Mouse (Mus musculus): ENCODE results near the gene Jakmip3. TPM values are rescaled to one million over a fixed set of nuclear protein-coding genes. Genes with fewer than 3 reads are reported as not detected.

Jakmip3 gene
- total RNA-seq, 1 experiment = 0.09 TPM

DNA sequence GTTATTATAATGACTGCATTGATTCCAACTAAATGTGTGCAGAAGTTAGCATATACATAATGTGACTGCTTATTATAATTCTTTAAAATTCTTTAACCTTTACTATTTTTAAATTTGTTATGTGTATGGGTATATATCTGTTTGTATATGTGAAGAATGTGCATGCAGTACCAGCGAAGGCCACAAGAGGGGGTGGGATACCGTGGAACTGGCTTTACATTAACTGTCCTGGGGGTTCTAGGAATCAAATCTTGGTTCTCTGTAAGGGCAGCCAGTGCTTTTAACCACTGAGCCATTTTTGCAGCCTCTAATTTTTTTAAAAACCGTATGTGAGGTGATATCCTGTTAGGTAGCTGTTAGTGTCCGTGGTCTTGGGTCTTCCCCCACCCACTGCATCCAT, 140.2 kb downstream of the Jakmip3 start:
- no peak overlapping the region for H3K9ac ChIP-seq (ENCODE audit: insufficient read depth, low read depth, low read length, poor library complexity, severe bottlenecking)
- DNase-seq (ENCODE audit: low read depth, low spot score) = no peak
- peaks cover 4 to 22% of the 10 kb centered on the region in 2 experiments; a peak in 2 of 4 replicates for H3K4me1 ChIP-seq (ENCODE audit: control insufficient read depth in 2 of 2, insufficient read depth in 2 of 2, low read length in 2 of 2, poor library complexity in 1 of 2)
- no peak overlapping the region for H3K27ac ChIP-seq (ENCODE audit: insufficient read depth, low read depth, low read length, poor library complexity, severe bottlenecking)
- H3K4me3 ChIP-seq (ENCODE audit: insufficient read depth in 1 of 2, low read depth in 1 of 2, low read length in 2 of 2, poor library complexity in 1 of 2, severe bottlenecking in 1 of 2) = no peak overlapping the region
- H3K9me3 ChIP-seq (ENCODE audit: control insufficient read depth, insufficient read depth, low read depth, low read length) = no peaks in the 10 kb centered on the region
- TF ChIP-seq ZC3H11A (IDR thresholded peaks at IDR 0.05; ENCODE audit: borderline replicate concordance, low read depth, low read length) (peak; percentile 60; the same call in 1 of the 2 replicates), CHD2 (IDR thresholded peaks at IDR 0.05; ENCODE audit: low read depth, low read length) (no peak)
- no peaks in the 10 kb centered on the region for H3K36me3 ChIP-seq (ENCODE audit: control insufficient read depth, insufficient read depth, low read length, poor library complexity, severe bottlenecking)
- in situ Hi-C loops (cut with MboI; ENCODE audit: low sequenced_read_pairs in 2 of 2, unreplicated experiment in 2 of 2) = loop anchor here in 1 of 2 experiments (25.0 kb wide), 1 partner anchor 382 kb away; no protein-coding TSS in a partner anchor

- TF ChIP-seq MAFK (IDR thresholded peaks at IDR 0.05; ENCODE audit: insufficient read depth, low read depth, low read length) = no peak
- TF ChIP-seq CHD2 (IDR thresholded peaks at IDR 0.05; ENCODE audit: low read depth, low read length) = no peak
- TF ChIP-seq HCFC1 (IDR thresholded peaks at IDR 0.05; ENCODE audit: borderline replicate concordance, insufficient read depth, low read length) = no peak
- TF ChIP-seq ZC3H11A (IDR thresholded peaks at IDR 0.05; ENCODE audit: borderline replicate concordance, low read depth, low read length) = no peak
- no peak for TF ChIP-seq ZNF384 (IDR thresholded peaks at IDR 0.05; ENCODE audit: low read depth, low read length)
- Histone ChIP-seq H3K36me3 (ENCODE audit: control insufficient read depth, insufficient read depth, low read length, poor library complexity, severe bottlenecking) (no peaks in the 10 kb centered on the region), H3K9me3 (ENCODE audit: control insufficient read depth, insufficient read depth, low read depth, low read length) (no peaks in the 10 kb centered on the region), H3K27ac (ENCODE audit: insufficient read depth, low read depth, low read length, poor library complexity, severe bottlenecking) (no peak overlapping the region), H3K4me1 (ENCODE audit: control insufficient read depth in 2 of 2, insufficient read depth in 2 of 2, low read length in 2 of 2, poor library complexity in 1 of 2) (peaks cover 4 to 22% of the 10 kb centered on the region in 2 experiments; a peak in 2 of 4 replicates), H3K9ac (ENCODE audit: insufficient read depth, low read depth, low read length, poor library complexity, severe bottlenecking) (no peak overlapping the region), H3K4me3 (ENCODE audit: insufficient read depth in 1 of 2, low read depth in 1 of 2, low read length in 2 of 2, poor library complexity in 1 of 2, severe bottlenecking in 1 of 2) (no peak overlapping the region)
- in situ Hi-C loops (cut with MboI; ENCODE audit: low sequenced_read_pairs in 2 of 2, unreplicated experiment in 2 of 2) = loop anchor here in 1 of 2 experiments (25.0 kb wide), 1 partner anchor 381 kb away; no protein-coding TSS in a partner anchor
- no peak for DNase-seq (ENCODE audit: low read depth, low spot score)
Observed at GRCm38 (mm10) chr7:139081158-139081557, 140.6 kb downstream of the Jakmip3 start.

DNA sequence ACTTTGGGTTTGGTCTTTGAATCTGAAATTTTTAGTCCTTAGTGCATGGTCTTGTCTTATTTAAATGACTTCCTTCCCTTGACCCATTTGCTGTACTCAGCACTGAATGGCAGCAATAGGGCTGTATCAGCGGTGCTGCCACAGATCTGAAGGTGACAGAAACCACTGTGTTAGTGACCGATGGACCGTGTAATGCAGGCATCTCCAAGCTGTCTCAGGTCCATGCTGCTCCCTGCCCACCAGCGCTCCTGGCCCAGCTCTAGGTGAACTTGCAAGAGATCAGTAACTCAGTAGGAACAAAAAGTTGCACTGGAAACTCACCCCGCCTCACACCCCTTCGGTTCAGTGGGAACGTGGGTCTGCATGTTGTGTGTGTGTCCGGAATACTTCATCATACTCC, 141.8 kb downstream of the Jakmip3 start:
- Histone ChIP-seq H3K4me3 (ENCODE audit: insufficient read depth in 1 of 2, low read depth in 1 of 2, low read length in 2 of 2, poor library complexity in 1 of 2, severe bottlenecking in 1 of 2) (no peak overlapping the region), H3K27ac (ENCODE audit: insufficient read depth, low read depth, low read length, poor library complexity, severe bottlenecking) (no peak overlapping the region), H3K9me3 (ENCODE audit: control insufficient read depth, insufficient read depth, low read depth, low read length) (no peaks in the 10 kb centered on the region), H3K4me1 (ENCODE audit: control insufficient read depth in 2 of 2, insufficient read depth in 2 of 2, low read length in 2 of 2, poor library complexity in 1 of 2) (peaks cover 4 to 19% of the 10 kb centered on the region in 2 experiments; a peak in 2 of 4 replicates), H3K36me3 (ENCODE audit: control insufficient read depth, insufficient read depth, low read length, poor library complexity, severe bottlenecking) (no peaks in the 10 kb centered on the region), H3K9ac (ENCODE audit: insufficient read depth, low read depth, low read length, poor library complexity, severe bottlenecking) (no peak overlapping the region)
- DNase-seq (ENCODE audit: low read depth, low spot score) = no peak
- TF ChIP-seq ZC3H11A (IDR thresholded peaks at IDR 0.05; ENCODE audit: borderline replicate concordance, low read depth, low read length) (no peak), CHD2 (IDR thresholded peaks at IDR 0.05; ENCODE audit: low read depth, low read length) (no peak), HCFC1 (IDR thresholded peaks at IDR 0.05; ENCODE audit: borderline replicate concordance, insufficient read depth, low read length) (no peak), ZNF384 (IDR thresholded peaks at IDR 0.05; ENCODE audit: low read depth, low read length) (no peak), MAFK (IDR thresholded peaks at IDR 0.05; ENCODE audit: insufficient read depth, low read depth, low read length) (no peak)
- in situ Hi-C loops (cut with MboI; ENCODE audit: low sequenced_read_pairs in 2 of 2, unreplicated experiment in 2 of 2) = loop anchor here in 1 of 2 experiments (25.0 kb wide), 1 partner anchor 380 kb away; no protein-coding TSS in a partner anchor

GRCm38 (mm10) chr7:139084316-139084715, 143.8 kb downstream of the Jakmip3 start:
- Histone ChIP-seq H3K4me1 (ENCODE audit: control insufficient read depth in 2 of 2, insufficient read depth in 2 of 2, low read length in 2 of 2, poor library complexity in 1 of 2) (peaks cover 4 to 10% of the 10 kb centered on the region in 2 experiments; a peak in 2 of 4 replicates), H3K9ac (ENCODE audit: insufficient read depth, low read depth, low read length, poor library complexity, severe bottlenecking) (no peak overlapping the region), H3K9me3 (ENCODE audit: control insufficient read depth, insufficient read depth, low read depth, low read length) (no peaks in the 10 kb centered on the region), H3K4me3 (ENCODE audit: insufficient read depth in 1 of 2, low read depth in 1 of 2, low read length in 2 of 2, poor library complexity in 1 of 2, severe bottlenecking in 1 of 2) (no peak overlapping the region), H3K36me3 (ENCODE audit: control insufficient read depth, insufficient read depth, low read length, poor library complexity, severe bottlenecking) (no peaks in the 10 kb centered on the region), H3K27ac (ENCODE audit: insufficient read depth, low read depth, low read length, poor library complexity, severe bottlenecking) (no peak overlapping the region)
- DNase-seq (ENCODE audit: low read depth, low spot score) = no peak
- no peak for TF ChIP-seq CHD2 (IDR thresholded peaks at IDR 0.05; ENCODE audit: low read depth, low read length)
- TF ChIP-seq MAFK (IDR thresholded peaks at IDR 0.05; ENCODE audit: insufficient read depth, low read depth, low read length) = no peak
- no peak for TF ChIP-seq HCFC1 (IDR thresholded peaks at IDR 0.05; ENCODE audit: borderline replicate concordance, insufficient read depth, low read length)
- no peak for TF ChIP-seq ZNF384 (IDR thresholded peaks at IDR 0.05; ENCODE audit: low read depth, low read length)
- in situ Hi-C loops (cut with MboI; ENCODE audit: low sequenced_read_pairs in 2 of 2, unreplicated experiment in 2 of 2) = loop anchor here in 1 of 2 experiments (25.0 kb wide), 1 partner anchor 378 kb away; no protein-coding TSS in a partner anchor
